Mouse (Mus musculus): ENCODE measurements at regions not wholly inside any gene's neighbourhood (a gene's known extent, or its start where the extent isn't known, plus 50 kb on each side); places are given as distances from the start of the nearest gene placed in this dataset.

GRCm38 (mm10) chr14:99434645-99435044 lies 136.2 kb downstream of the Klf5 start:
- Histone ChIP-seq H3K4me1 (replicated peaks) (no peaks in the 10 kb centered on the region), H3K36me3 (no peaks in the 10 kb centered on the region), H3K4me3 (replicated peaks) (no peak overlapping the region), H3K9me3 (no peaks in the 10 kb centered on the region), H3K9ac (replicated peaks) (no peak overlapping the region), H3K27me3 (no peaks in the 10 kb centered on the region), H3K27ac (no peak overlapping the region), H3K4me2 (no peak overlapping the region)
- no peak for ATAC-seq (ENCODE audit: insufficient number of reproducible peaks, insufficient read depth, low FRiP score, low TSS enrichment, low read depth)
- 100% methylated on average over 1 of the region's 1 CpGs for WGBS

- Histone ChIP-seq H3K4me2 (no peak overlapping the region), H3K9ac (replicated peaks) (no peak overlapping the region), H3K4me1 (replicated peaks) (no peaks in the 10 kb centered on the region), H3K9me3 (no peaks in the 10 kb centered on the region), H3K4me3 (replicated peaks) (no peak overlapping the region), H3K36me3 (no peaks in the 10 kb centered on the region), H3K27me3 (no peaks in the 10 kb centered on the region), H3K27ac (no peak overlapping the region)
- no peak for ATAC-seq (ENCODE audit: insufficient number of reproducible peaks, insufficient read depth, low FRiP score, low TSS enrichment, low read depth)
- 86% methylated on average over 3 of the region's 3 CpGs for WGBS
Observed at GRCm38 (mm10) chr14:99435512-99435911, 137.0 kb downstream of the Klf5 start.

- no peak for ATAC-seq (ENCODE audit: insufficient number of reproducible peaks, insufficient read depth, low FRiP score, low TSS enrichment, low read depth)
- H3K4me2 ChIP-seq: no peak overlapping the region
- no peak overlapping the region for H3K27ac ChIP-seq
- WGBS: 75% methylated on average over 1 of the region's 1 CpGs
- H3K9me3 ChIP-seq: no peaks in the 10 kb centered on the region
- H3K4me1 ChIP-seq (replicated peaks): no peaks in the 10 kb centered on the region
- H3K9ac ChIP-seq (replicated peaks): no peak overlapping the region
- H3K27me3 ChIP-seq: no peaks in the 10 kb centered on the region
- H3K36me3 ChIP-seq: no peaks in the 10 kb centered on the region
- no peak overlapping the region for H3K4me3 ChIP-seq (replicated peaks)
Observed at GRCm38 (mm10) chr14:99436051-99436450, 137.6 kb downstream of the Klf5 start.

- H3K4me3 ChIP-seq (replicated peaks): no peak overlapping the region
- no peaks in the 10 kb centered on the region for H3K27me3 ChIP-seq
- no peak overlapping the region for H3K4me2 ChIP-seq
- ATAC-seq (ENCODE audit: insufficient number of reproducible peaks, insufficient read depth, low FRiP score, low TSS enrichment, low read depth): no peak
- no peak overlapping the region for H3K9ac ChIP-seq (replicated peaks)
- H3K4me1 ChIP-seq (replicated peaks): no peaks in the 10 kb centered on the region
- WGBS: 72% methylated on average over 5 of the region's 5 CpGs
- H3K36me3 ChIP-seq: no peaks in the 10 kb centered on the region
- no peaks in the 10 kb centered on the region for H3K9me3 ChIP-seq
- H3K27ac ChIP-seq: no peak overlapping the region
Observed at GRCm38 (mm10) chr14:99449112-99449511, 150.6 kb downstream of the Klf5 start.

- Histone ChIP-seq H3K4me2 (no peak overlapping the region), H3K4me3 (replicated peaks) (no peak overlapping the region), H3K27ac (no peak overlapping the region), H3K9me3 (no peaks in the 10 kb centered on the region), H3K27me3 (no peaks in the 10 kb centered on the region), H3K36me3 (no peaks in the 10 kb centered on the region), H3K4me1 (replicated peaks) (no peaks in the 10 kb centered on the region), H3K9ac (replicated peaks) (no peak overlapping the region)
- WGBS: 94% methylated on average over 5 of the region's 5 CpGs
- no peak for ATAC-seq (ENCODE audit: insufficient number of reproducible peaks, insufficient read depth, low FRiP score, low TSS enrichment, low read depth)
Observed at GRCm38 (mm10) chr14:99449870-99450269, 151.4 kb downstream of the Klf5 start.

- Histone ChIP-seq H3K9me3 (no peaks in the 10 kb centered on the region), H3K9ac (replicated peaks) (no peak overlapping the region), H3K4me1 (replicated peaks) (no peaks in the 10 kb centered on the region), H3K27ac (no peak overlapping the region), H3K27me3 (no peaks in the 10 kb centered on the region), H3K36me3 (no peaks in the 10 kb centered on the region), H3K4me3 (replicated peaks) (no peak overlapping the region), H3K4me2 (no peak overlapping the region)
- ATAC-seq (ENCODE audit: insufficient number of reproducible peaks, insufficient read depth, low FRiP score, low TSS enrichment, low read depth): no peak
- 86% methylated on average over 11 of the region's 11 CpGs for WGBS
Observed at GRCm38 (mm10) chr14:99451110-99451795, 152.8 kb downstream of the Klf5 start.

- no peak overlapping the region for H3K4me3 ChIP-seq (replicated peaks)
- no peak for ATAC-seq (ENCODE audit: insufficient number of reproducible peaks, insufficient read depth, low FRiP score, low TSS enrichment, low read depth)
- WGBS: 85% methylated on average over 12 of the region's 12 CpGs
Observed at GRCm38 (mm10) chr14:99453916-99454315, 155.4 kb downstream of the Klf5 start.

GRCm38 (mm10) chr14:99456555-99456954 lies 158.1 kb downstream of the Klf5 start:
- H3K36me3 ChIP-seq: no peaks in the 10 kb centered on the region
- H3K4me1 ChIP-seq (replicated peaks): peaks cover 6% of the 10 kb centered on the region
- ATAC-seq (ENCODE audit: insufficient number of reproducible peaks, insufficient read depth, low FRiP score, low TSS enrichment, low read depth): no peak
- no peak overlapping the region for H3K9ac ChIP-seq (replicated peaks)
- H3K27ac ChIP-seq: no peak overlapping the region
- no peaks in the 10 kb centered on the region for H3K9me3 ChIP-seq
- no peak overlapping the region for H3K4me3 ChIP-seq (replicated peaks)
- 78% methylated on average over 10 of the region's 10 CpGs for WGBS
- no peaks in the 10 kb centered on the region for H3K27me3 ChIP-seq
- no peak overlapping the region for H3K4me2 ChIP-seq

More at GRCm38 (mm10) chr14:99453916-99454315, 155.4 kb downstream of the Klf5 start:
- Histone ChIP-seq H3K27me3 (no peaks in the 10 kb centered on the region), H3K9ac (replicated peaks) (no peak overlapping the region), H3K4me1 (replicated peaks) (peaks cover 6% of the 10 kb centered on the region), H3K27ac (no peak overlapping the region), H3K4me2 (no peak overlapping the region), H3K9me3 (no peaks in the 10 kb centered on the region), H3K36me3 (no peaks in the 10 kb centered on the region)

- no peaks in the 10 kb centered on the region for H3K36me3 ChIP-seq
- no peaks in the 10 kb centered on the region for H3K27me3 ChIP-seq
- ATAC-seq (ENCODE audit: insufficient number of reproducible peaks, insufficient read depth, low FRiP score, low TSS enrichment, low read depth): no peak
- H3K27ac ChIP-seq: no peak overlapping the region
- H3K4me1 ChIP-seq (replicated peaks): peaks cover 6% of the 10 kb centered on the region
- H3K4me2 ChIP-seq: no peak overlapping the region
- H3K9me3 ChIP-seq: no peaks in the 10 kb centered on the region
- WGBS: 87% methylated on average over 6 of the region's 6 CpGs
- no peak overlapping the region for H3K4me3 ChIP-seq (replicated peaks)
- H3K9ac ChIP-seq (replicated peaks): no peak overlapping the region
Observed at GRCm38 (mm10) chr14:99457573-99457972, 159.1 kb downstream of the Klf5 start.

GRCm38 (mm10) chr14:99472111-99472510 lies 173.6 kb downstream of the Klf5 start:
- Histone ChIP-seq H3K9ac (replicated peaks) (no peak overlapping the region), H3K27ac (no peak overlapping the region)
- WGBS: 87% methylated on average over 2 of the region's 2 CpGs

GRCm38 (mm10) chr14:99475271-99475670 lies 176.8 kb downstream of the Klf5 start:
- Histone ChIP-seq H3K36me3 (no peaks in the 10 kb centered on the region), H3K4me1 (replicated peaks) (peaks cover 2% of the 10 kb centered on the region; the same call in 1 of the 2 replicates), H3K27ac (no peak overlapping the region), H3K27me3 (no peaks in the 10 kb centered on the region), H3K4me3 (replicated peaks) (no peak overlapping the region), H3K4me2 (no peak overlapping the region), H3K9ac (replicated peaks) (no peak overlapping the region), H3K9me3 (no peaks in the 10 kb centered on the region)
- 56% methylated on average over 8 of the region's 8 CpGs for WGBS
- ATAC-seq (ENCODE audit: insufficient number of reproducible peaks, insufficient read depth, low FRiP score, low TSS enrichment, low read depth): no peak; the same call in 1 of the 2 replicates

More at GRCm38 (mm10) chr14:99472111-99472510, 173.6 kb downstream of the Klf5 start:
- Histone ChIP-seq H3K4me2 (no peak overlapping the region), H3K27me3 (no peaks in the 10 kb centered on the region), H3K4me3 (replicated peaks) (no peak overlapping the region), H3K4me1 (replicated peaks) (no peaks in the 10 kb centered on the region), H3K9me3 (no peaks in the 10 kb centered on the region), H3K36me3 (no peaks in the 10 kb centered on the region)
- ATAC-seq (ENCODE audit: insufficient number of reproducible peaks, insufficient read depth, low FRiP score, low TSS enrichment, low read depth): no peak
